Mouse (Mus musculus): Measurements from ENCODE around the gene Mns1.

Gene Mns1

GRCm38 (mm10) chr9:72469851-72470250, 32.0 kb downstream of the Mns1 start:
- no peak for DNase-seq (ENCODE audit: inconsistent ontology term)

- DNase-seq (ENCODE audit: inconsistent ontology term) = no peak
Measured at GRCm38 (mm10) chr9:72475511-72475910, 37.7 kb downstream of the Mns1 start.

GRCm38 (mm10) chr9:72477306-72477705, 39.5 kb downstream of the Mns1 start:
- DNase-seq (ENCODE audit: inconsistent ontology term) = no peak

- DNase-seq (ENCODE audit: inconsistent ontology term) = no peak
Measured at GRCm38 (mm10) chr9:72479276-72479675, 41.5 kb downstream of the Mns1 start.

GRCm38 (mm10) chr9:72488523-72488922, 50.7 kb downstream of the Mns1 start:
- DNase-seq (ENCODE audit: inconsistent ontology term) = no peak

- no peak for DNase-seq (ENCODE audit: inconsistent ontology term)
Measured at GRCm38 (mm10) chr9:72489131-72489530, 51.3 kb downstream of the Mns1 start.

- DNase-seq (ENCODE audit: inconsistent ontology term) = peak; percentile 92
Measured at GRCm38 (mm10) chr9:72491559-72492193, 53.9 kb downstream of the Mns1 start.

- no peak for DNase-seq (ENCODE audit: inconsistent ontology term)
Measured at GRCm38 (mm10) chr9:72492194-72492565, 54.4 kb downstream of the Mns1 start, which contains the start of gene Tex9. TSS of gene Tex9 (minus strand) at chr9:72492212.

- DNase-seq (ENCODE audit: inconsistent ontology term) = no peak
Measured at GRCm38 (mm10) chr9:72493465-72493864, 55.7 kb downstream of the Mns1 start.

- DNase-seq (ENCODE audit: inconsistent ontology term) = no peak
Measured at GRCm38 (mm10) chr9:72493984-72494685, 56.3 kb downstream of the Mns1 start.

- DNase-seq (ENCODE audit: inconsistent ontology term) = no peak
Measured at GRCm38 (mm10) chr9:72496691-72497090, 58.9 kb downstream of the Mns1 start.

GRCm38 (mm10) chr9:72497171-72497570, 59.4 kb downstream of the Mns1 start:
- DNase-seq (ENCODE audit: inconsistent ontology term) = peak; percentile 12
